Mouse (Mus musculus) megakaryocyte progenitor cell, adult 5-6 weeks (primary cell): ENCODE data around the gene Galnt15. TPM values are rescaled to one million over a fixed set of nuclear protein-coding genes. Genes with fewer than 3 reads are reported as not detected.
"Not testable (repeated sequence)": the region's sequence is repeated elsewhere in the genome, so short reads cannot be mapped to it uniquely, and the experiment has no call there.

Source experiments
- ATAC-seq: replicated peaks from 2 replicates; pipeline ENCODE4 v1.8.0; 2016; ENCODE audit warnings: mild to moderate bottlenecking, moderate TSS enrichment, inconsistent platforms; ENCODE audit not compliant: poor library complexity
- total RNA-seq, 2 experiments: library from RNA; stranded (forward) in 1 of 2; stranded (reverse) in 1 of 2; fragments of 157-497, 149-512 nt in 1 of 2; fragments of 200-1000 nt in 1 of 2; gene quantifications; 2 replicates each; pipeline versions ENCODE4 v1.2.3 to v1.2.4; 2015 to 2017

The Galnt15 gene
- total RNA-seq, 2 experiments from 2014 or later: not detected

DNA sequence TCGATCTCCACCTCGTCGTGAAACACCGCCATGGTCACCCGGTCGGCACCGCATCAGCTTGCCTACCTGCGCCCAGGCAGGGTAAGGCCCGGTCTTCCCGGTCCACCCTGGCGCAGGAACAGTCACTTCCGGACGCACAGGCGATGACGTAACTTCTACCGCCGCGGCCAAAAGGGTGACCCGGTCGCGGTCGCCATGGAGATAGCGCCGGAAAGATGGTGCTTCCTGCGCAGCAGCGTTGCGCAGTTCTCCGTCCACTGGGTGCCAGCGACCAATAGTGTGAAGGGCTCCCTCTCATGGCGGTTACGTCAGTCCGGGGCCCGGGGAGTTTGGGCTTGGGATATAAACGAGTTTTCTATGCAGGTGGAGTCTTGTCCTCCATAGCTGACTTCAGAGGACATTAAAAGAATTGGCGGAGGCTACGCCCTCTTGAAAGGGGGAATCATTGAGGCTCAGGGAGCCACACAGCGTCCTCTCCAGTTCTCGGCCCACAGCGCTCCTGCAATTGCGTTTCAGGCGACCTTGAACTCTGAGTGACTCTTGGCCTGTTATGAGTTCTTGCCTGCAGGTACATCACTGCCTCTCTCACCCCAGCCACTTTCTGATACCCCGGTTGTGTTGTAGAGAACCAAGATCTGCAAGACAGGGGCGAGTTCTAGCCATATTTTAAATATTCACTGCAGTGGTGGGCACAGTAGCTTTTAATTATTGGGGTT, 56.9 kb downstream of the Galnt15 start, which contains the start of gene Dph3:
Gene Dph3, minus strand, starts transcription at position 244 of the 716 bp plus-strand sequence.
- ATAC-seq: peak; percentile 90

DNA sequence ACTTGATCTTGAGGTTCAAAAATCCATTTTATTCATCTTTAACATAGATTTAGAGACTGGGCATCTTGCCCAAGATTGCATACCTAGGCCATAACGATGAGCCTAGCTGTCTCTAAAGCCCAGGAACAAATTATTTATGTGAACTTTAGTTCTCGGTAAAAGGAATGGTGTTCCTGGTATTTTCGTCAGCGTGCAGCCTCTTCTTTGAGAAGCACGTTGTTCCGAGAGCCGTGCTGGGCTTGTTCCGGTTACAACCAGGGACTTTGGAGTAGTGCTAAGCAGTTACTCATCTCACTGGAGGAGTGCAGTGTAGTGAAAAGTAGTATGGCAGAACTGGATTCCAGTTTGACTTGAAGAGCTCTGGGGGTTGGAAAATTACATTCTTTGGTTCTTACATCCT, 57.4 kb downstream of the Galnt15 start:
- ATAC-seq: no peak

- ATAC-seq: not testable (repeated sequence)
Measured at GRCm38 (mm10) chr14:32087584-32088248, 58.9 kb downstream of the Galnt15 start.

DNA sequence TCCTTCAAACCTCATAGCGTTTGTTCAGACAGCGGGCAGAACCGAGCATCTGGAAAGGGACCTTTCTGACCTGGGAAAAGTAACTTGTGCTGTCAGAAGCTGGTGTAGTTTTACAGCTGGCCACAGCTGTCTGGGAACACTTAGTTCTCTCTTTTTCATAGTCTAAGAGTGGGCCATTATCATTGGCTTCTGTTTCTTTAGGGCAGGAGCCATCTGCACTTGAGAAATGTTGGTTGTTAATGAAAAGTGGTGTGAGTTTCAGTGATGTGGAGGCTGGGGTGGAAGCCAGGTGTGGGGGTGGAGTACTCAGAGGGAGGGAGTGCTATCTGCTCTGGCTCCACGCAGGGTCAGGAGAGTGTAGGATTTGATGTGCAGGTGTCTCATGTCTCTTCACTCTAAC, 62.3 kb downstream of the Galnt15 start:
- ATAC-seq: no peak

DNA sequence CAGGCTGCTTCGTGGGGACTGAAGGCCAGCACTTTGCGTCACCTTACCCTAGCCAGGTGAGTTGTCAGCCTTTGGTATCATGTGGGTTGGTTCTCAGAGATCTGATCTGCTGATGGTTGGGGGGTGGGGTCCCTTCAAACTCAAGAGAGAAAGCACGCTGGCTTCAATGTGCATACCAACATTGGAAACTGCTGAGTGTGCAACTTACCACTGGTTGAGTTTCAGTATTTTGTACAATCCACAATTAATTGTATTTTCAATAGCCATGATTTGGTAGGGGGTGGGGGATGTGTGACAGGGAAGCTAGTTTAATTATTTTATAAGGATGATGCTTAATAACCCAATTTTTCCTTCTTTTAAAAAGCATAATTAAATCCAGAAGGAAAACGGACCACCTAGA, 62.9 kb downstream of the Galnt15 start:
- ATAC-seq: no peak

GRCm38 (mm10) chr14:32093018-32093417, 64.2 kb downstream of the Galnt15 start:
- ATAC-seq: no peak

- peak; percentile 77 for ATAC-seq
Measured at GRCm38 (mm10) chr14:32093500-32094117, 64.8 kb downstream of the Galnt15 start.

DNA sequence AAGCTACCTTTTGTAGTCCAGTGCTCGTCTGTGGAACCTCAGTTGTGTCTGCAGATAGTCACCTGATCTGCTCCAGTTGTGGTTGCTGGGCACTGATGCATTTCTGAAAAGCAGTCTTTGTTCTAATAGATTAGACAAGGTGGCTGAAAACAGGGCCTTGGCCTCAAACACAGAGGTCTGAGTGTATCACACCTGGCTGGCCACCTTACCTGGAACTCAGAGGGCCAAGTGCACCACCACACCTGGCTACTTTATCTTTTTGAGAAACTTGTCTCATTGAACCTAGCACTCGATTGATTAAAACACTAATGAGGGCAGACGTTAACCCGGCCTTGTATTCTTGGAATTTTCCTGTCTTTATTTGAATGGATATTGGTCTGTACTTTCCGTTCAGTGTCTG, 66.9 kb downstream of the Galnt15 start:
- ATAC-seq: no peak

DNA sequence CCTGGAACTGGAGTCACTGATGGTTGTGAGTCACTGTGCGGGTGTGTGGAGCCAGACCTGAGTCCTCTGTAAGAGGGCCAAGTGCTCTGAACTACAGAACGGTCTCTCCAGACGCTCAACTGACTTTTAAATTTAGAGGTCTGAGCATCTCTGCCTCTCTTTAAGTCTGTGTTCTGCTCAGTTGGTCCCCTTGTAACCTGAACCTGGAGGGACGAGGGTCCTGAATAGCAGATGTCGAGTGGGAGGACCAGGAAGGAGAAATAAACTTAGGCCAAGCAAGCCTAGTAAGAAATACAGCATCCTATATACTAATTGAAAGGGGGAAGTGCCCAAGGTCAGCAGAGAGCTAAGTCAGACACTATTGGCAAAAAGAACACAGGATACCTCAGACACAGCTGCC, 68.0 kb downstream of the Galnt15 start:
- no peak for ATAC-seq

GRCm38 (mm10) chr14:32097691-32098090, 68.9 kb downstream of the Galnt15 start:
- no peak for ATAC-seq

- no peak for ATAC-seq
Measured at GRCm38 (mm10) chr14:32098951-32099350, 70.2 kb downstream of the Galnt15 start.

- ATAC-seq: no peak
Measured at GRCm38 (mm10) chr14:32103556-32103955, 74.8 kb downstream of the Galnt15 start.

- no peak for ATAC-seq
Measured at GRCm38 (mm10) chr14:32105663-32106062, 76.9 kb downstream of the Galnt15 start.

DNA sequence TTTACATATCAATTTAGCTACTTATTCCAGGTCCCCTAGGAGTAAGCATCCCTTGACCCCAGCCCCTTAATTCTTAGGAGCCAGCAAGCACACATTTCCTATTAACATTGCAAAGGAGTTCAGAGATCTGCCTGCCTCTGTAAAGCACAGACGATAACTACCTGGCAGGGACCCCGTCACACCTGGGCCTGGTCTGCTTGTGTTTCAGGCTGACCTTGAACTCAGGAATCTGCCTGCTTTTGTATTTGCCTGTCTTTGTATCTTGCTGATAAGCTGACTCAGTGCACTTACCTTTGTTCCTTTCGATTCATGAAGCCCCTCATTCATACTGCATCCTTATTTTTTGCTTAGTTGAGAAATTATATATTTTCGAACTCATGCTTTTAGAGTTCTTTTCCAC, 78.1 kb downstream of the Galnt15 start:
- no peak for ATAC-seq

Other genes with a start within 250 kb of the Galnt15 start
- 131 and 140 TPM in 2 replicates for gene Ankrd28, start 198.3 kb upstream of the Galnt15 start, total RNA-seq (2015)
- 186 and 238 TPM in 2 replicates for gene Ankrd28, start 198.3 kb upstream of the Galnt15 start, total RNA-seq (2017)
- gene Oxnad1, start 56.4 kb downstream of the Galnt15 start, total RNA-seq (2015): 8.3 and 14.9 TPM in 2 replicates
- 36.2 and 45.2 TPM in 2 replicates for gene Oxnad1, start 56.4 kb downstream of the Galnt15 start, total RNA-seq (2017)
- 88.0 and 117 TPM in 2 replicates for gene Dph3, start 56.7 kb downstream of the Galnt15 start, total RNA-seq (2015)
- 41.2 and 67.5 TPM in 2 replicates for gene Dph3, start 56.7 kb downstream of the Galnt15 start, total RNA-seq (2017)
- not detected in 2 replicates for gene Msmb, start 113.0 kb downstream of the Galnt15 start, total RNA-seq (2015)
- gene Msmb, start 113.0 kb downstream of the Galnt15 start, total RNA-seq (2017): not detected in 2 replicates
- 245 and 252 TPM in 2 replicates for gene Ncoa4, start 130.9 kb downstream of the Galnt15 start, total RNA-seq (2015)
- gene Ncoa4, start 130.9 kb downstream of the Galnt15 start, total RNA-seq (2017): 194 and 212 TPM in 2 replicates
- 237 and 249 TPM in 2 replicates for gene Timm23, start 172.9 kb downstream of the Galnt15 start, total RNA-seq (2015)
- 159 and 183 TPM in 2 replicates for gene Timm23, start 172.9 kb downstream of the Galnt15 start, total RNA-seq (2017)
- gene Parg, start 173.0 kb downstream of the Galnt15 start, total RNA-seq (2015): 44.1 and 48.1 TPM in 2 replicates
- gene Parg, start 173.0 kb downstream of the Galnt15 start, total RNA-seq (2017): 102 and 143 TPM in 2 replicates